Mouse (Mus musculus) intestine, embryonic 16.5 days (tissue): Measurements from ENCODE around the gene Hexim1. TPM values are rescaled to one million over a fixed set of nuclear protein-coding genes. Genes with fewer than 3 reads are reported as not detected.

Source experiments
- ATAC-seq: fragments of 200-750 bp; cut with Nextera tagmentation; 2 replicates; pipeline ENCODE4 v1.8.0; 2017; ENCODE audit warnings: moderate TSS enrichment, moderate library complexity
- H3K27ac ChIP-seq: fragments of 300-500 bp; sonication (generic); 2 replicates; pipeline ENCODE4 v1.5.1; 2014; ENCODE audit warnings: mild to moderate bottlenecking, low read length
- H3K27me3 ChIP-seq: fragments of 300-500 bp; sonication (generic); replicated peaks from 2 replicates; pipeline ENCODE4 v1.6.1; 2014; ENCODE audit warnings: low read length, control low read depth, mixed read lengths; ENCODE audit not compliant: control insufficient read depth, insufficient read depth
- H3K36me3 ChIP-seq: fragments of 300-500 bp; sonication (generic); 2 replicates; pipeline ENCODE4 v1.6.1; 2014; ENCODE audit warnings: low read length, control low read depth; ENCODE audit not compliant: control insufficient read depth, insufficient read depth
- H3K4me1 ChIP-seq: fragments of 300-500 bp; sonication (generic); 2 replicates; pipeline ENCODE4 v1.6.1; 2014; ENCODE audit warnings: low read length, control low read depth, mixed read lengths; ENCODE audit not compliant: control insufficient read depth, insufficient read depth
- H3K4me2 ChIP-seq: fragments of 300-500 bp; sonication (generic); 2 replicates; pipeline ENCODE4 v1.6.1; 2014; ENCODE audit warnings: low read depth, low read length, control low read depth
- H3K4me3 ChIP-seq: fragments of 300-500 bp; sonication (generic); 2 replicates; pipeline ENCODE4 v1.5.1; 2014; ENCODE audit warnings: mild to moderate bottlenecking, low read length
- H3K9ac ChIP-seq: fragments of 300-500 bp; sonication (generic); 2 replicates; pipeline ENCODE4 v1.6.1; 2014; ENCODE audit warnings: low read depth, low read length
- H3K9me3 ChIP-seq: fragments of 300-500 bp; sonication (generic); 2 replicates; pipeline ENCODE4 v1.6.1; 2016; ENCODE audit warnings: low read length, control low read depth; ENCODE audit not compliant: control insufficient read depth
- WGBS: fragments of 180-500 bp; shearing (Covaris S2); extraction: QIAGEN DNeasy Blood & Tissue Kit; methylation state at CpG from one replicate; pipeline ENCODE4 v1.1.7; 2014; 5-methylcytosine and 5-hydroxymethylcytosine counted together
- polyA plus RNA-seq: library from polyadenylated mRNA; unstranded; fragments of >200 nt; fragmentation: Nextera tagmentation; extraction: Ambion mirVana; gene quantifications from 2 replicates; pipeline ENCODE4 v1.2.1, GENCODE M21; 2015

Gene Hexim1
- polyA plus RNA-seq, 1 experiment from 2014 or later = 4.6 TPM

- Histone ChIP-seq H3K36me3 (no peaks in the 10 kb centered on the region), H3K4me2 (no peak overlapping the region), H3K4me1 (peaks cover 22% of the 10 kb centered on the region), H3K9me3 (no peaks in the 10 kb centered on the region), H3K27ac (no peak overlapping the region; the same call in 1 of the 2 replicates), H3K27me3 (no peaks in the 10 kb centered on the region), H3K9ac (no peak overlapping the region), H3K4me3 (no peak overlapping the region)
- ATAC-seq = no peak
- WGBS = 72% methylated on average over 9 of the region's 9 CpGs
Measured at GRCm38 (mm10) chr11:103095107-103095670, 20.8 kb upstream of the Hexim1 start.

GRCm38 (mm10) chr11:103095801-103096200, 20.2 kb upstream of the Hexim1 start:
- ATAC-seq = no peak
- H3K27ac ChIP-seq = no peak overlapping the region
- H3K36me3 ChIP-seq = no peaks in the 10 kb centered on the region
- no peak overlapping the region for H3K4me2 ChIP-seq
- no peak overlapping the region for H3K9ac ChIP-seq
- H3K9me3 ChIP-seq = no peaks in the 10 kb centered on the region
- 0 out of 2 replicates have a peak, but pooled peaks cover 3% of the 10 kb centered on the region for H3K27me3 ChIP-seq
- no peak overlapping the region for H3K4me3 ChIP-seq
- WGBS = 91% methylated on average over 6 of the region's 6 CpGs
- H3K4me1 ChIP-seq = peaks cover 22% of the 10 kb centered on the region

GRCm38 (mm10) chr11:103096979-103097894, 18.8 kb upstream of the Hexim1 start:
- ATAC-seq = no peak
- Histone ChIP-seq H3K9ac (peak overlapping the region; percentile 14; the same call in 1 of the 2 replicates), H3K27ac (no peak overlapping the region; the same call in 1 of the 2 replicates), H3K4me1 (peaks cover 34% of the 10 kb centered on the region), H3K4me3 (0 out of 2 replicates have a peak overlapping the region, but pooled peaks have one; percentile 5), H3K9me3 (no peaks in the 10 kb centered on the region), H3K36me3 (no peaks in the 10 kb centered on the region), H3K27me3 (peaks cover 6% of the 10 kb centered on the region), H3K4me2 (peak overlapping the region; percentile 27; the same call in 1 of the 2 replicates)
- WGBS = 21% methylated on average over 22 of the region's 22 CpGs

- peaks cover 7% of the 10 kb centered on the region for H3K27me3 ChIP-seq
- WGBS = 71% methylated on average over 11 of the region's 11 CpGs
- no peak overlapping the region for H3K4me2 ChIP-seq
- no peak overlapping the region for H3K9ac ChIP-seq
- peaks cover 42% of the 10 kb centered on the region for H3K4me1 ChIP-seq
- H3K9me3 ChIP-seq = no peaks in the 10 kb centered on the region
- H3K27ac ChIP-seq = no peak overlapping the region
- no peaks in the 10 kb centered on the region for H3K36me3 ChIP-seq
- ATAC-seq = no peak
- no peak overlapping the region for H3K4me3 ChIP-seq
Measured at GRCm38 (mm10) chr11:103098531-103099190, 17.4 kb upstream of the Hexim1 start.

GRCm38 (mm10) chr11:103099352-103099940, 16.6 kb upstream of the Hexim1 start:
- no peak for ATAC-seq
- no peaks in the 10 kb centered on the region for H3K36me3 ChIP-seq
- no peak overlapping the region for H3K4me3 ChIP-seq
- 71% methylated on average over 12 of the region's 12 CpGs for WGBS
- no peak overlapping the region for H3K9ac ChIP-seq
- H3K4me2 ChIP-seq = no peak overlapping the region
- peaks cover 10% of the 10 kb centered on the region for H3K27me3 ChIP-seq
- H3K27ac ChIP-seq = no peak overlapping the region
- peaks cover 45% of the 10 kb centered on the region for H3K4me1 ChIP-seq
- H3K9me3 ChIP-seq = no peaks in the 10 kb centered on the region

- Histone ChIP-seq H3K36me3 (no peaks in the 10 kb centered on the region), H3K9me3 (no peaks in the 10 kb centered on the region), H3K4me2 (no peak overlapping the region), H3K9ac (no peak overlapping the region), H3K27me3 (peaks cover 10% of the 10 kb centered on the region), H3K27ac (no peak overlapping the region), H3K4me3 (no peak overlapping the region), H3K4me1 (peaks cover 46% of the 10 kb centered on the region)
- ATAC-seq = no peak
- 73% methylated on average over 8 of the region's 8 CpGs for WGBS
Measured at GRCm38 (mm10) chr11:103100361-103100760, 15.7 kb upstream of the Hexim1 start.

GRCm38 (mm10) chr11:103101481-103101865, 14.6 kb upstream of the Hexim1 start, which contains the start of the genes Plcd3 and Acbd4:
Plcd3 (minus strand) TSS chr11:103101658.
Acbd4 (plus strand) TSS chr11:103101682.
- Histone ChIP-seq H3K36me3 (no peaks in the 10 kb centered on the region), H3K4me1 (peaks cover 46% of the 10 kb centered on the region), H3K4me2 (peak within 1 kb of the TSS; percentile 96), H3K27ac (peak within 1 kb of the TSS; percentile 42; the same call in 1 of the 2 replicates), H3K27me3 (peaks cover 10% of the 10 kb centered on the region), H3K9ac (peak within 1 kb of the TSS; percentile 77), H3K4me3 (peak within 1 kb of the TSS; percentile 65), H3K9me3 (no peaks in the 10 kb centered on the region)
- under 1% methylated on average over 34 of the region's 34 CpGs for WGBS
- ATAC-seq = peak; percentile 39

- H3K4me1 ChIP-seq = peaks cover 43% of the 10 kb centered on the region
- H3K9me3 ChIP-seq = no peaks in the 10 kb centered on the region
- H3K4me3 ChIP-seq = peak overlapping the region; percentile 65
- H3K36me3 ChIP-seq = no peaks in the 10 kb centered on the region
- 2% methylated on average over 30 of the region's 30 CpGs for WGBS
- H3K4me2 ChIP-seq = peak overlapping the region; percentile 96
- peak overlapping the region; percentile 77 for H3K9ac ChIP-seq
- H3K27me3 ChIP-seq = peaks cover 10% of the 10 kb centered on the region
- ATAC-seq = peak; percentile 7; the same call in 1 of the 2 replicates
- peak overlapping the region; percentile 42; the same call in 1 of the 2 replicates for H3K27ac ChIP-seq
Measured at GRCm38 (mm10) chr11:103101866-103102501, 14.0 kb upstream of the Hexim1 start.
